Mouse (Mus musculus) CD4-positive, CD25-positive, alpha-beta regulatory T cell, adult 4 months (primary cell): ENCODE measurements around the gene Serpinf2. TPM values are rescaled to one million over a fixed set of nuclear protein-coding genes. Genes with fewer than 3 reads are reported as not detected.
"Not testable (repeated sequence)": the region's sequence is repeated elsewhere in the genome, so short reads cannot be mapped to it uniquely, and the experiment has no call there.

ENCODE experiments used
- ATAC-seq: one replicate; pipeline ENCODE4 v1.8.0; 2017
- polyA plus RNA-seq, 2 experiments: library from polyadenylated mRNA; unstranded; fragments of 100-300 nt; shearing (Covaris generic); gene quantifications; one replicate each; pipeline ENCODE4 v1.2.1; 2017

Serpinf2 gene
- polyA plus RNA-seq, 2 experiments from 2014 or later, result 0.32 TPM; not detected in 1

DNA sequence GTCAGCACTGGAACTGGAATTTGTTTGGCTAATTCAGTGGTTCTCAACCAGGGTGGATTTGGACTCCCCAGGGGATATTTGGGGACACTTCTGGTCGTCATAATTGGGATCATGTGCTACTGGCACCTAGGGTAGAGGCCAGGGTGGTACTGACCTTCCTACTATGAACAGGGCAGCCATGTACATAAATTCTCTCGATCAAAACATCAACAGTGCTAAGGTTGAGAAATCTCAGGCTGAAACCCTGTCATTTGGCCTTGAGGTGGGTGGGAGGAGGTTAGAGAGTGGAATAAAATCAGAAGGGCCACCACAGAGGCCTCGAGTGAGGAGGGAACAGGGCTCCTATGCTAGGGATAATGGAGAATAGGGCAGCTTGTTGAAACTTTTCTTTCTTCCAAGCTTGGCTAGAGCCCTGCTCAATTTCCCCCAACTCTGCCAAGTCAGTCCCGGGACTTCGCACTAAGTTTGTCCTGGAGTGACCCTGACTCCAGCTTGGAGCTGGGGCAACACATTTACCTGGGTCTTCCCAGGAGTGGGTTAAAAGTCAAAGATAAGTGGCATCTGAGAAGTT is 19.8 kb upstream of the Serpinf2 start:
- ATAC-seq, result no peak

DNA sequence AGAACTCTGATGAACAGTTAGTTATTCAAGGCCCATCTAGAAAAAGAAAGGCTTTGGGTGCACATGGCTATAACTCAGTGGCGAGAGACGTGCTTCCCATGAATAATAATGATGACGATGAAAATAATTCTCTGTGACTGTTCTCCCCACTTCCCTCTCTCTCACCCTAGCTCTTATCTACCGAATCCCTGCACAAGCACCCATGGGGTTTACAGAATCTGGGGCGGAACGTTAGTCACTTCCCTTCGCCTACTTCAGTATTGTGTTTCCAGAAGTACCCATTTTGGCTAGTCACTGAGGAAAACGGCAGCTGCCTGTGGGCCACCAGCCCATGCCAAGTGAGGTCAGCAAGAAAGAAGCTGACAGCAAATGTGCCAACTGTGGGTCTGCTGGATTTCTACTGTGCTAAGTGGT is 19.2 kb upstream of the Serpinf2 start:
- ATAC-seq, result no peak

DNA sequence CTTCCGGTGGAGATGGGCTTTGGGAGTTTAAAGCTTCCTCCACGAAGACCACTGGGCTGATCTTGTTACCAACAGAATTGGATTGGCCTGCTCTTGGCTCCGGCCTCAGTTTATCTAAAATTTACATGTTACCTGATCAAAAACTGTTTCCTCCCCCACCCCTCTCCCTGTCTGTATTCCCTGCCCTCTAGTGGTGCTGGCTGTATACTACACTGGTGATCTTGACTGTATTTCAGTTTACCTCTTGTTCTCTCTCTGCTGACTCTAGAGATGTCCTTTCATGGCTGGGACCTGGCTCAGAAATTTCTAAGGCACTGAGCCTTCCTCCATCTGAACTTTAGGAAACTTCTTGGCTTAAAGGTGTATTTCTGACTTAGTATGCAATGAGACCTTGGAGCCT is 18.8 kb upstream of the Serpinf2 start:
- no peak for ATAC-seq

DNA sequence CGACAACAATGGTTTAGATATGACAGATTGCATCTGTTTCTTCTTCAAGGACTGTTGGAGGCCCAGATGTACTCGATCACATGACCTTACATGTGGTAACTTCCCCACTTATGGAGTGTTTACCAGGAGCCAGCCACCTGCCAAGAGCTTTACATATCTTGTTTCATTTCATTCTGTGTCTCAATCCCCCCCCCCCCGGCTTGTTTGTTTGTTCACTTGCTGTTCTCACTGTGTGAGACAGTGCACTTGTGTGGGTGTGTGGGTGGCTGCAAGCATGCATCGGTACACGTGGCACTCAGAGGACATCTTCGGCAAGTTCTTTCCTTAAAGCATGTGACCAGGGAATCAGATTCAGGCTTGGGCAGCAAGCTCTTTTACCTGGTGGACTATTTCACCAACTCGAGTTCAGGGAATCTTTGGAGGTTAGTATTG is 17.1 kb upstream of the Serpinf2 start:
- ATAC-seq, result no peak

DNA sequence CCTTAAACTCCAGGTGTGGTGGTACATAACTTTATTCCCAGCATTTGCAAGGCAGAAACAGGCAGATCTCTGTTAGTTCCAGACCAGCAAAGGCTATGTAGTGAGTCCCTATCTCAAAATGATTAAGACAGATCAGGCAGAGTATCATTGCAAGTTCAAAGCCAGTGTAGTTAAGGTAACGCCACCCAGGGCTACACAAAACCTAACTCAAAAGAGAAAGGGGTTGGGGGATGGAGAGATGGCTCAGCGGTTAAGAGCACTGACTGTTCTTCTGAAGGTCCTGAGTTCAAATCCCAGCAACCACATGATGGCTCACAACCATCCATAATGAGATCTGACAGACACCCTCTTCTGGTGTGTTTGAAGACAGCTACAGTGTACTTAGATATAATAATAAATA is 16.6 kb upstream of the Serpinf2 start:
- not testable (repeated sequence) for ATAC-seq

DNA sequence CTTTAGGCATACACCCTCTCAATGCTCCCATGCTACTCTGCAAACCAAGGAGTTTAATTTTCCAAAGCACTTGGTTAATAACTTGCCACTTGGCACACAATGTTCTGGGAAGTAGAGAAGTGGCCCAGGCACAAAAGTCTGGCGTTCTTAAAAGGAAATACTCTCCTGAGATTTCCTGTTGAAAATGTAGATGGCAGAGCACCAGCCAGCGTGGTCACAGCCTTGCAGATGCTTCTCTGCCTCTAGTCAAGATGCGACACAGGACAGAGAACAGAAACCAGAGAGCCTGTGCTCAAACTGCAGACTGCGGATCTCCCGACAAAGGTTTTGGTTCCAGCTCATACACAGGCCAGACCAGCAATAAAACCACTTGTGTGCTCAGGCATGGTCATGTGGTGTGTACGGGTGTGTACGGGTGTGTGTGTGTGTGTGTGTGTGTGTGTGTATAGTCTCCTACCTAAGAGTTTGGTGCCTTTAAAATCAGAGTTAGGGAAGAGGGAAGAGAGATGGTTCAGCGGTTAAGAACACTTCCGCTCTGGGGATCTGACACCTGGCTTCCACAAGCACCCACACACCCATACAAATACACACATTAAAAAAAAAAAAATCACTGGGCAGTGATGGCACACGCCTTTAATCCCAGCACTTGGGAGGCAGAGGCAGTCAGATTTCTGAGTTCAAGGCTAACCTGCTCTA is 15.8 kb upstream of the Serpinf2 start:
- ATAC-seq, result no peak

DNA sequence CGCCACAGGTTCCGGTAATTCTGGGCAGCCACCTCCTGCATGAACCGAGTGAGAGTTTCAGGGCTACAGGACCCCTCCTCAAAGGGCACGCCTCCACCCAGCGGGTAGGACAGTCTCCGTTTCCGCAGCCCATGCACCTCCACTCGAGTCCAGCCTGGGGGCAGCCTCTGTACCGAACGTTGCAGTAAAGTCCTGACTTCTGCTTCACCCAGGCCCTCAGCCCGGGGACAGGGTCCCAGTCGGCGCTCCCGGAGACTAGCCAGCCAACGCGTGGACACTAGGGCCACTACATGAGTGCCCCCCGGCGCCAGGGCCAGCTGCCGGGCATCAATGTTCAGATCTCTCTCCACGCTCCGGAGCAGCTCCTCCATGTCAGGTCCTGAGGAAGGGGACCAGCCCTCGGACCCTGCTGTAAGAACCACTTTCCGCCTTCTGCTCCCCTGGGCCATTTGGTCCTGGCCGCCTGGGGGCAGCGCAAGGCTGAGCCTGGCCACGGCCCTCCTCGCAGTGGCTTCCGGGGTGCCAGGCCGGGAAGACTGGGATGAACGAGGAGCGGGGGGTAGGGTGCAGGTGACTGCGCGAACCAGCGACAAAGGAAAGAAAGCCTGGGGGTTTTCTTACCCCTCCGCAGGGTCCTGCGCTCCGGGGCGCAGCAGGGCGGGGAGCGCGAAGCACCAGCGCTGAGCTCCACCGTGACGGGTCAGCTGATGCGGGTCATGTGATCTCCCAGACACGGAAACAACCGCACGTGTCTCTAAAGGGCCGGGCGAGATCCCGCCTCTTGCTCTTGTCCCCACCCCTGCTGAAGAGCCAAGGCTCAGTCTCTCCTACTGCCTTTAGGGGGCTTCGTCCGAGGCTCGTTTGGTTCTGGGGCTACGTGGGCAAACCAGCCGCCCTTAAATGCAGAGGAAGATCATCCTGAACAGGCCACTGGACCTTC is 14.9 kb upstream of the Serpinf2 start, which contains the start of gene Wdr81:
Gene Wdr81, minus strand, starts transcription at position 727 of the 940 bp plus-strand sequence.
- ATAC-seq, result peak; percentile 98

DNA sequence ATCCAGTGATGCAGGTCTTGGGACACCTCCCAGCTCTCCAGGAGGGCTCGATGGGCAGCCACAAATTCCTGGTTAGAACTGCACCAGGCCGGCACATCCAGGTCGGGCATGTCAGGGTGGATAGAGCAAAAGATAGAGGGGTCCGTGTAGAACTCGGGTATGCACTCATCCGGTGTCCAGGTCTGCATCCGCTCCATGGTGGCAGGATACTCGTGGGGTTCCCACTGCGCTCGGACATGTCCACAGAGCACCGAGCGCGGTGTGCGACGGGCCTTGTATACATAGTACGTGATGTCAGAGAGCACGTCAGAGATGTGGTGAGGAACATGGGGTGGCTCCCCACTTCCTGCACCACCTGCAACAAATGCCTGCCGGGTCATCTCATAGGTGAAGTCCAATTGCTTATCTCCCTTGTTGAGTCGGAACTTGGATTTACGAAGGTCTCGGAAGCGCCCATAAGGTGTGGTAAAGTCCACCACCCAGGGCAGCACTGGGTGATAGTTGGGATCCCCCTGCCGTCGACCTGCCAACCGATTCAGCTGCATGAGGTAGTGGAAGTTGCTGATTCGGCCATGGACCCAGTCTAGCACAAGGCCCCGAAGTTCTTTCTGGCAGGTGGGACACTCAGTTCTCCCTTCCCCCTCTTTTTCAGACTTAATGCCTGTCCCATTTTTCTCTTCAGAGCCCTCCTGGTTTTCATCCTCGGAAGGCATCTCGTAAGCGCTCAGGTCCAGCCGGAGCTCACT is 13.6 kb upstream of the Serpinf2 start:
- no peak for ATAC-seq

DNA sequence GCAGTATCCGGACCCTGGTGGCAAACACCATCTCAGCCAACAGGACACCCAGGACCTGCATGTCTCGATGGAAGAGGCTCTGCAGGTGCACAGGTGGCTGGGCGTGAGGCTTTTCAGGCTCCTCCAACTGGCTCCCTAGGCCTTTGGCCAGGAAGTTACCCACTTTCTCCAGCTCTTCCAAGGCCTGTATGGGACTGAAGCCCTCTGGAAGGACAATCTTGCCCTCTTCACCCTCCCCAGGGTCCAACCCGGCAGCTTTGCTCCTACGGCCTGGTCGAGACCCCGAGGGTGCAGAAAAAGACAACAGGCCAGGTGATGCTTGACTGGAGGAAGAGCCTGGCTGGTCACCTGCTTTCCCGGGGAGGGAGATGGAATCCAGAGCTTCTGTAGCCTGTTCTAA is 12.7 kb upstream of the Serpinf2 start:
- no peak for ATAC-seq

DNA sequence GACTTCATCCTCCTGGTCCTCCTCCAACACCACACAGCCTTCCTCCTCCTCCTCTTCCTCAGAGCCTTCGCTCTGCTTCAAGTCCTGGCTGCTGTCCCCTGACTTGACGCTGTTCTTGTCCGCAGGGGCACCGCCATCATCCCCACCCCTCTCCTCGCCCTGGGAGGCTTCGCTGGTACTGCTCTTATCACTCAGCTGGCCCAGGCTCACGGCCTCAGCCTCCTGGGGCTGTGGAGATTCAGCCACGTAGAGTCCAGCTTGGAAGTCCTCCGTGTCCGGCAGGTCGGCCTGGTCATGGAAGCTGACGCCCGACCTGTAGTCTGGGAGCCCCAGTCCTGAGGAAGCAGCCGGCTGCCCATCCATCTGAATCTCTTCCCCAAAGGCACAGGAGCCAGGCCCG is 11.5 kb upstream of the Serpinf2 start:
- no peak for ATAC-seq

DNA sequence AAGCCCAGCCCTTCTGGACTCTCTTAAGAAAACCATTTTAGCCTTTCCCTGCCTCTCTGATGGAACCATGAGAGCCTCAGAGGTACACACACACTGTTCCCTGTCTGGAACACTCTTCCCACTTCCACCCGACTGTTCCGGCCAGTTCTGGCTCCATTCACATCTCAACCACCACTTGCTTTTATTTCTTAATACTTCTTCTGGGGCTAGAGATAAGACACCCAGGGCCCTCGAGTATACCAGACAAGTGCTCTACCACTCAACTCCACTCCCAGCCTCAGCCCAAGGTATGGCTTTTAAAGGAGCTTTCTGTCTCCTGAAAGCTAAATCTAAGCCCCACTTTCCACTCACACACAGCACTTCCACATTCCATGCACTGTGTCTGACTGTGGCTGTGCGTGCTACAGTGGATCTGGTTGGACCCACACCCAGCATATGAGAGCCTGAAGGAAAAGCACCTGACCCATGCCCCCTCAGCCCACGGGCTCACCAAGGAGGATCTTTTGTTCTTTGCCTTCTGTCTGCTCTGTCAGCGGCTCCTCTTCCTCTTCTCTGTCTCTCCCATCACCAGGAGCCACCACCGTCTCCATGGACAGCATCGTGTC is 11.0 kb upstream of the Serpinf2 start:
- ATAC-seq, result no peak

DNA sequence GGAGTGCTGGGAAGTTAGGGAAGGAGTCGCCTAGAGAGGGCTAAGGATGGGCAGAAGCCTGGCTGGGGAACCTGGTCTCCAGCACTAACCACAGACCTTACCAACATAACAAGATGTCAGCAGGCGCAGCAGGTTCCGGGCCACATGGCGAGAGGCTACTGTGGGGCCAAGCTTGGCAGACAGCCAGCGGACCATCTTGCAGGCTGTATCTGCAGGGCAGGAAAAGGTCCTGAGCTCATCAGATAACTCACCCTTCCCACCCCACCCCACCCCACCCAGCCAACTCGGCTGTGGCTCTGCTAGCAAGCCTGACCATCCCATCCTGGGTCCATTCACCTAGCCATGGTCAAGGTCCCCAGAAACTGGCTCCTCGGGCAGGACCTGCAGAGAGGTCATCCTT is 10.3 kb upstream of the Serpinf2 start:
- no peak for ATAC-seq

DNA sequence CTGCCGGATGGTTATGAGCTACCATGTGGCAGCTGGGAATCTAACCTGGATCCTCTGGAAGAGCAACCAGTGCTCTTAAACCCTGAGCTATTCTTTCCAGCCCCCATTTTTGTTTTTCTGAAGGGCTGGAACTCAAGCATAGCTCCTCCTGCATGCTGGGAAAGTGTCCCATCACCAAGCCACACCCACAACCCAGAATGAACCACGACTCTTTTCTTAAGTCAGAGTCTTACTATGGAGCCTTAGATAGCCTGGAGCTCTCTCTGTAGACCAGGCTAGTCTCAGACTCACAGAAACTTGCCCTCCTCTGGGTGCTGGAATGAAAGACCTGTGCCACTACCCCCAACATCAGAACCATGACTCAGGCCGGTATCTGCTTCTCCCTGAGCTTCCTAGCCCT is 9.2 kb upstream of the Serpinf2 start:
- ATAC-seq, result no peak

DNA sequence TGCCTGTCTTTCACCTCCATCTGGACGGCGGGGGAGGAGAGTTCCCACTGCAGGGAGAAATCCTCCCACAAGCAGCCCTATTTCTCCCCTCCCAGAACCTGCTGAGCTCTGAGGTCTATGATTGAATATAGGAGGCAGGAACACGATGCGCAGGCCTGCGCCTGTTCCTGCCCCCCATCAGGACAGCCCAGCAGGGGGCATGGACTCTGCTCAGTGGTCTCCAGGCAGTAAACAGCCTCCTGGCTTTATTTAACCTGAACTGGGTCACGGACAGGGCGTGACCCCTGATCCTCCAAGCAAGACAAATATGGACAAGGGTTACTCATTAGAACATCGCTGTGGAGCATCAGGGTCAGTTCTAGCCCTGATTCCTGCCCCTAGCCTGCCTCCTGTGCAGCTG is 4.3 kb upstream of the Serpinf2 start:
- no peak for ATAC-seq

DNA sequence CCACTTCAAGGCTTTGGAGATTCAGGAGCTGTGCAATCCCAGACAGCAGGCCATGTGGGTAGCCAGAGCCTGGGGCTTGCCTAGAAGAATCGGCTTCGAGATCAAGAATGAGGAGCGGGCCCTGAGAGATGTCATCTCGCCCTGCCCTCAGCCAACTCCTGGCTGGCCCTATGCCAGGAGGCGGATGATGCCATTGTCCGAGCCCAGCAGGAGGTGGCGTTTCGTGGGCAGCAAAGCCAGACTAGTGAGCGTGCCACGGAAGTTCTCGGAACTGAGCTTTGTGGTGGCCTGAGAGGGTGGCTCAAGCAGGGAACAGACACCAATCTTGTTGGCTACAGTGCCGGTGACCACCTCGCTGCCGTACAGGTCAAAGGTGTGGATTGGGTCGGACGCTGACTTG is 2.2 kb upstream of the Serpinf2 start:
- no peak for ATAC-seq

DNA sequence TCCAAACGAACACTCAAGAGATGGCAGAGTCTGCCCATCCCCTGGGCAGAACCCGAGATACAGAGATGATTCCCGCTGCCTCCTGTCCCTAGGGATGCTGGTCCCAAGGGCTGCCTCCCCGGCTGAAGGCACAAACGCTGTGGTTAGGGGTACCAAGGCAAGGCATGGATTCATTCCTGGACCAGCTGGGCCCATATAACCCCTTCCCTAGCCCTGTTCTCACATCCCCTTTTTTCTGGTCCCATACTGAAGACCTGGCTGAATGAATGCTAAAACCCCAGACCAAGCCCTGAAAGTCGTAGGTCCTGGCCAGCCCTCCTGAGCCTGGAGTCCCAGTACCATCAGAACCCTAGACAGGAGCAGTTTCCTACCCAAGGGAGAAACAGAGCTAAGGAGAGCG is 1.6 kb upstream of the Serpinf2 start:
- no peak for ATAC-seq

DNA sequence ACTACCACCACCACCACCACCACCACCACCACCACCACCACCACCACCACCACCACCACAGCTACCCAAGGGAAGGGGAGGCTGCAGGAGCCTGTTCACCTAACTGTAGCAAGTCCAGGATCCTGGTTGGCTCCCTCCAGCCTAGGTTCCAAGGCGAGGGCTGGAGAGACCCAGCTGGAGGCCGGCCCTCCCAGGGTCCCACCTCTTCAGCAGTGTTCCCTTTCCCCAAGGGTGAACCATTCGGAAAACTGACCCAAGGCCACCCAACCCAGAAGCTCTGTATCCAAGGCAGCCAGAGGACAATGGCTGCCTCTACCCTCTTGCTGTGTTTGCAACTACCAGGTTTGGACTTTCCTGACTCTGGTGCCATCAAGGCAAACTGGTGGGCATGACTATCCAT is 560 bp upstream of the Serpinf2 start:
- ATAC-seq, result no peak

DNA sequence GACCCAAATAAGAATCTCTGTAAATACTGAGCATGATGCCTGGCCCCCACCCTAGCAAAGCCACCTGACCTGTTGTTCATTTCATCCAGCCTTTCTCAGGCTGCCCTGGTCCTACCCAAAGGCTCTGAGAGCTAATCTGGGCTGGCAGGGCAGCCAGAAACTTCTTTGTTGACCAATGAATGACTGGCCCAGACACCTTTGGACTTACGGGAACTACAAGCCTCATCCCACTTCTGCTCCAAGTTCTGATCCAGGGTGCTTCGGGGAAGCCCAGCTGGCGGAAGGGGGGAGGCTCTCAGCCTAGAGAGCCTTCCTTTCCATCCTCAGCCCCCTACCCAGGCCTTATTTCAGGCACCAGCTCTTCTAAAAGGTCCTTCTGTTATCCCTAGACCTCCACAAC is 587 bp downstream of the Serpinf2 start:
- ATAC-seq, result no peak

DNA sequence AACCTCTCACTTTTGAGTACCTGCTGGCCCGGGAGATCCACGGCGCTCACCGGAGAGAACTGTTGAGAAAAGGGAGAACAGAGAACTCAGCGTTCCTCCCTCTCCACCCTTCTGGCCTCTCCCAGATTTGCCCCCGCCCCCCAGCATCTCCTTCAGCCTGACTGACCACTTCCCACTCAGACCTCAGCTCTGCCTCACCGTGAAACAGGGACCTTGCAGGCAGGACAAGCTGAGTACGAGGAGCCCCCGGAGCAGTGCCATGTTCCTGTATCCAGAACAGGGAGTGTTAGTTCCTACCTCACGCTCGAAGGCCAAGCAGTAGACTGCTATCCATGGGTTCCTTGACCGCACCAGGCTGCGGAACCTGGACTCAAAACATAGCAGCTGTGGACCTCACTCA is 1.2 kb downstream of the Serpinf2 start:
- ATAC-seq, result no peak

DNA sequence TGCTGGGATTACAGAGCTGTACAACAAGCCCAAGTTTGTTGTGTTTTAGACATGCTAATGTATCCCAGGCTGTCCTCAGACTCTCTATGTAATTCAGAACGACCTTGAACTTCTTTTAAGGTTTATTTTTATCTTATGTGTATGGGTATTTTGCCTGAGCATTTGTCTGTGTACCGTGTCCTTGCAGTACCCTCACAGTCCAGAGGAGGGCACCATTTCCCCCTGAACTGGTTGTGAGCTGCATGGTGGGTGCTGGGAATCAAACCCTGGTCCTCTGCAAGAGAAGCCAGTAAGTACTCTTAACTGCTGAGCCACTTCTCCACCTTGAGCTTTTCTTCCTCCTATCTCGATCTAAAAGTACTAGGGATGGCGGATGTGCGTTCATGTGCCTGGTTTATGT is 5.3 kb downstream of the Serpinf2 start:
- ATAC-seq, result no peak

DNA sequence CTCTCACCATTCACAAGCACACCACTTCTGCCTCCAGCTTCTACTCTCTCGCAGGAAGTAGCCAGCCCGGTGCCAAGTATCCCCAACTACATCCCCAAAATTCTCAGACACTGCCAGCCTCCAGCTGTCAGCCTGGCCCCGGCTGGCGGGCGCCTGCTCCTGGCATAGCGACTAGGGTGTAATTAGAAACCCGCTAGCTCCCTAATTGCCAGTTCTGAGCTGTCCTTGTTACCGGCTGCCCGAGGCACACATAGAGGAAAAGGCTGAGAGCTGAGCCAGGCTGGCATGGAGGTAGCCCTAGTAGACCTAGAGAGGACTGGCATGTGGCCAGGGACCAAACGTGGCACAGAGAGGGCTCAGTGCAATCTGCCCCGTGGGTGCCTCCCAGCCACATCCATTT is 8.1 kb downstream of the Serpinf2 start:
- no peak for ATAC-seq

DNA sequence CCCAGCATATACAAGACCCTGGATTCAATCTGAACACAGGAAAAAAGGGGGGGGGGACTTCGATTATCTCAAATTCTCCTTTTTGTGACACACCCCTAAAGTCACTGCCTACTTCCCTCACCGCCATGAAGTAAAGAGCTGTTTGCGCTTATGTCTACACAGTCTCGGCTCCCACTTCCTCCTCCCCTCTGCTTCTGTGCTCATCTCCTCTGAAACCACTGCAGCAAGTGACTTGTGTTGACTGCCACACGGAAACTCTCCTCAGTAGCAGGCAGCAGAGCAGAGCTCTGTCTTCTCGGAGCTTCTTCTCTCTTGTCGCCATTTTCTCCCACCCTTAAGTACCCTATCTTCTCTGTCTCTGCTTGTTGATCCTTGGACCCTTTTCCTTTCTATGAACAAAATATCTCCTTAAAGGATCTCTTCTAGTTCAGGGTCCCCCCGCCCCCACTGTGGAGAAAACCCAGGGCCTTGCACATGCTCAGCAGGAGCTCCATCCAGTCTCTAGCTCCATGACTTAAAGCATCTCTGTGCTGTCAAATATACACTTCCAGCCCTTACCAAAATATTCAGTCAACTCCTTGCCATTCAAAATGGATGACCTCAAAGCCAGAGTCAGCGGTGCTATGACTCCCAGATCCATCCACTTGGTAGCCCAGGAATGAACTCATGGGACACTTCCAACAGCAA is 10.2 kb downstream of the Serpinf2 start:
- ATAC-seq, result peak; percentile 93
